Mouse (Mus musculus): Measurements from ENCODE around the gene Hyal3. TPM values are rescaled to one million over a fixed set of nuclear protein-coding genes. Genes with fewer than 3 reads are reported as not detected.

Gene Hyal3
- polyA plus RNA-seq, 1 experiment from 2014 or later: 0.89 TPM

DNA sequence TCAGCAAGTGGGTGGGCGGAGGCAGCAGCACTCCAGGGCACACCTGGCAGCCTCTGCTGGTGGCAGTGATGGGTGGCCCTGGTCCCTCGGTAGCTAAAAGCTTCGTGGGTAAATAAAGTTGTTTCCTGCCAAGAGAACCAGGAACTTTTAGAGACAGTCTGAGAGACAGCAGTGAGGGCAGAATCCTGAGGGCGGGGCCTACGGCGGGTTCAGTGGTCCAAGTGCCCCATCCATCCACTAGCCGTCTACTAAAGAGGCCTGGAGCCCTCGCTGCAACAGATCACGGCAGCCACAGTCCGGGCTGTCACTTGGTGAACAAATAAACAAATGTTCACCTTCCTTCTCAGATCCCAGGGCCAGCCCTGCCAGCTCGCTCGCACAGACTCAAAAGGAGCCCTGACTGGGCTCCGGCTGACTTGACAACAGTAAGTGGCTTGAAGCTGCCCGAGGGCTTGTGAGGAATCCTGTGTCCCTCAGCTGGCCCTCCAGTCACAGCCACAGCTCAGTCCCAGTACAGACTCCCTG is 49.3 kb downstream of the Hyal3 start:
- Histone ChIP-seq H3K36me3 (ENCODE audit: control insufficient read depth, insufficient read depth, low read length) (peaks cover 9% of the 10 kb centered on the region), H3K9me3 (ENCODE audit: control insufficient read depth, low read length) (no peaks in the 10 kb centered on the region), H3K27ac (replicated peaks; ENCODE audit: low read depth, low read length) (peak overlapping the region; percentile 99), H3K4me3 (replicated peaks; ENCODE audit: low read depth, low read length) (peak overlapping the region; percentile 17), H3K27me3 (ENCODE audit: control insufficient read depth, insufficient read depth, low read length) (no peaks in the 10 kb centered on the region), H3K4me2 (ENCODE audit: low read length) (peak overlapping the region; percentile 85), H3K9ac (replicated peaks; ENCODE audit: low read length) (peak overlapping the region; percentile 51), H3K4me1 (ENCODE audit: control insufficient read depth, insufficient read depth, low read length) (peaks cover 82% of the 10 kb centered on the region)
- 3% methylated on average over 14 of the region's 14 CpGs for WGBS
- ATAC-seq (ENCODE audit: low FRiP score, low TSS enrichment) (peak; percentile 24; the same call in 1 of the 2 replicates), DNase-seq (peak; percentile 70)

DNA sequence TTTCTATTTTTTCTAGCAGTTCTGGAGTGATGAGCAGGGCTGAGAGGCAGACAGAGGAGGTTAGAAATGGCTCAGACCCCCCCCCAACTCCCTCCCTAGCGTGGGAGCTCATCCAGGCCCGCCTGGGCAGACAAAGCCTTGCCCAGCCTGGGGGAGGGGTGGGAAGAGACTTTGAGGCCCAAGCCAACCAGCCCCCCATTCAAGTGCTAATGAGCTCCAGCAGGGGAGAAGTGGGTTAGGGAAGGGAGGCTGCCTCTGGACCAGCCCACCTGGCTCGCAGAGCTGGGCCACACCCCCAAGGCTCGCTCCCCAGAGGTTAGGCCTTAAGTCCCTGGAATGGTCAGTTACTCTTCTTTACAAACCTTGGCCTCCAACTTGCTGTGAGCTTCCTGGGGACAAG is 50.0 kb downstream of the Hyal3 start:
- Histone ChIP-seq H3K4me3 (replicated peaks; ENCODE audit: low read depth, low read length) (peak overlapping the region; percentile 17; the same call in 1 of the 2 replicates), H3K4me2 (ENCODE audit: low read length) (peak overlapping the region; percentile 85)
- WGBS: 0% methylated on average over 4 of the region's 4 CpGs

DNA sequence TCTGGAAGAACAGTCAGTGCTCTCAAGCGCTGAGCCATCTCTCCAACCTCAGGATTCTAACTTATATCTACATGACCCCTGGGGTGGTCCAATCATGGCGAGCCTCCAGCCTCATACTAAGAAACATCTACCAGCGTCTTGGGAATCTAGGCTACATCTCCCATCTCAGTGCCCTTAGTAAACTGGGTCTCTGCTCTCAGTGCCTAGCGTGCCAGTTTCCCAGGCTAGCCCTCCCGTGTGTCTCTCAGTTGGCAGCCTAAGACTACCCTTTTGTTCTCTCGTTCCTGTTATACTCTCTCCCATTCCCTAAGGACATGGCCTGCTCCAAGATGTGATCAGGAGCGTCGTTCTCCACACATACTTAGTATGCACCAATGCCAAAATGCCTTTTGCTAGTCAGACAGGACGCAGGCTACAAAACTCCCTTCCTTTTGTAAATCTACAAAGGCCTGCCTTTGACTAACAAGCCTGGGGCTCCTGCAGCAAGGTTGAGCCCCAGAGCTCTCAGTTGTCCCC is 50.8 kb downstream of the Hyal3 start:
- Histone ChIP-seq H3K36me3 (ENCODE audit: control insufficient read depth, insufficient read depth, low read length) (0 out of 2 replicates have a peak, but pooled peaks cover 3% of the 10 kb centered on the region), H3K9ac (replicated peaks; ENCODE audit: low read length) (peak overlapping the region; percentile 84), H3K27me3 (ENCODE audit: control insufficient read depth, insufficient read depth, low read length) (no peaks in the 10 kb centered on the region), H3K4me1 (ENCODE audit: control insufficient read depth, insufficient read depth, low read length) (peaks cover 77% of the 10 kb centered on the region), H3K4me2 (ENCODE audit: low read length) (peak overlapping the region; percentile 85), H3K4me3 (replicated peaks; ENCODE audit: low read depth, low read length) (peak overlapping the region; percentile 80; the same call in 1 of the 2 replicates), H3K27ac (replicated peaks; ENCODE audit: low read depth, low read length) (peak overlapping the region; percentile 99), H3K9me3 (ENCODE audit: control insufficient read depth, low read length) (no peaks in the 10 kb centered on the region)
- 17% methylated on average over 9 of the region's 9 CpGs for WGBS
- ATAC-seq (ENCODE audit: low FRiP score, low TSS enrichment): no peak
- no peak for DNase-seq

More for the DNA sequence above, 50.0 kb downstream of the Hyal3 start:
- Histone ChIP-seq H3K9me3 (ENCODE audit: control insufficient read depth, low read length) (no peaks in the 10 kb centered on the region), H3K27me3 (ENCODE audit: control insufficient read depth, insufficient read depth, low read length) (no peaks in the 10 kb centered on the region), H3K27ac (replicated peaks; ENCODE audit: low read depth, low read length) (peak overlapping the region; percentile 99), H3K9ac (replicated peaks; ENCODE audit: low read length) (peak overlapping the region; percentile 51), H3K36me3 (ENCODE audit: control insufficient read depth, insufficient read depth, low read length) (peaks cover 3% of the 10 kb centered on the region), H3K4me1 (ENCODE audit: control insufficient read depth, insufficient read depth, low read length) (peaks cover 76% of the 10 kb centered on the region)
- peak; percentile 87 for DNase-seq
- ATAC-seq (ENCODE audit: low FRiP score, low TSS enrichment): peak; percentile 37

DNA sequence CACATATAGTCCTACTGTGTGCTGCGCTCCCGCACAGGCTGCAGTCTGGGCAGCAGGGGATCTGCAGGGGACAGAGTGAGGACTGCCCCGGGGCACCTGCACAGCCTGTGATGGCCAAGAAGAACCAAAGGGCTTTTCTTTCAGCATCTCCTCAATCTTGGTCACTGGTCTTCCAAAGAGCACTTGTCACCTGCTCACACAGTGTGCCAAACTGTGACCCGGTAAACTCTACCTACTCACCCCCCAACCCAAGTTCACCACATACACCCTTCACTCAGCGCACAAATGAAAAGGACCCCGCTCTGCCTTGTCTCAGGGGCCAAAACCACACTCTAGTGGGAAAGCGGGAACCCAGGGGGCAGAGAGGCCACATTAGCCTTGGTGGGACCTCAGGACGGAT is 51.2 kb downstream of the Hyal3 start:
- Histone ChIP-seq H3K9me3 (ENCODE audit: control insufficient read depth, low read length) (no peaks in the 10 kb centered on the region), H3K4me2 (ENCODE audit: low read length) (peak overlapping the region; percentile 85), H3K27ac (replicated peaks; ENCODE audit: low read depth, low read length) (peak overlapping the region; percentile 99), H3K27me3 (ENCODE audit: control insufficient read depth, insufficient read depth, low read length) (no peaks in the 10 kb centered on the region), H3K36me3 (ENCODE audit: control insufficient read depth, insufficient read depth, low read length) (0 out of 2 replicates have a peak, but pooled peaks cover 3% of the 10 kb centered on the region), H3K4me1 (ENCODE audit: control insufficient read depth, insufficient read depth, low read length) (peaks cover 76% of the 10 kb centered on the region), H3K9ac (replicated peaks; ENCODE audit: low read length) (peak overlapping the region; percentile 84), H3K4me3 (replicated peaks; ENCODE audit: low read depth, low read length) (peak overlapping the region; percentile 80)
- ATAC-seq (ENCODE audit: low FRiP score, low TSS enrichment): no peak
- DNase-seq: no peak
- WGBS: 54% methylated on average over 8 of the region's 8 CpGs

DNA sequence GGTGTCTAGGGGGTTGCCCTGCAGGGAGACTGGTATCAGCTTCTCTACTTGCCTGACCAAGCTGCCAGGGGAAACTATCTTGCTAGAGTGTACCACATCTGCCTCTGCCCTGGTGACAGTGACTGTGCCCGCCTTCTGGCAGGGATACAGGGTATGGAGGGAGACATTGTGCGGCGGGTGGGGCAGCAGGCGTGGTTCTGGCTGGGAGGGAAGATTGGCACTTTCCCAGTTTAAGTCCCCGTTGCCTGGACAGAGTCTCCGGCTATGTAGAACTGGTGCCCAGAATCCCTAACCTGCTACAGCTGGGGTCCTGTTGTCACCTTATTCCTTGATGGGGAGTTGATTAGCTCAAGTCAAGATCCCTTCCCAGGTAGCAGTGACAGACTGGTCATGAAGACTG is 51.9 kb downstream of the Hyal3 start:
- ATAC-seq (ENCODE audit: low FRiP score, low TSS enrichment): no peak
- WGBS: 12% methylated on average over 6 of the region's 6 CpGs
- no peaks in the 10 kb centered on the region for H3K27me3 ChIP-seq (ENCODE audit: control insufficient read depth, insufficient read depth, low read length)
- peak overlapping the region; percentile 80 for H3K4me3 ChIP-seq (replicated peaks; ENCODE audit: low read depth, low read length)
- DNase-seq: peak; percentile 61
- H3K27ac ChIP-seq (replicated peaks; ENCODE audit: low read depth, low read length): peak overlapping the region; percentile 99
- H3K4me1 ChIP-seq (ENCODE audit: control insufficient read depth, insufficient read depth, low read length): peaks cover 76% of the 10 kb centered on the region
- H3K4me2 ChIP-seq (ENCODE audit: low read length): peak overlapping the region; percentile 85
- H3K36me3 ChIP-seq (ENCODE audit: control insufficient read depth, insufficient read depth, low read length): 0 out of 2 replicates have a peak, but pooled peaks cover 3% of the 10 kb centered on the region
- H3K9ac ChIP-seq (replicated peaks; ENCODE audit: low read length): peak overlapping the region; percentile 84
- H3K9me3 ChIP-seq (ENCODE audit: control insufficient read depth, low read length): no peaks in the 10 kb centered on the region

DNA sequence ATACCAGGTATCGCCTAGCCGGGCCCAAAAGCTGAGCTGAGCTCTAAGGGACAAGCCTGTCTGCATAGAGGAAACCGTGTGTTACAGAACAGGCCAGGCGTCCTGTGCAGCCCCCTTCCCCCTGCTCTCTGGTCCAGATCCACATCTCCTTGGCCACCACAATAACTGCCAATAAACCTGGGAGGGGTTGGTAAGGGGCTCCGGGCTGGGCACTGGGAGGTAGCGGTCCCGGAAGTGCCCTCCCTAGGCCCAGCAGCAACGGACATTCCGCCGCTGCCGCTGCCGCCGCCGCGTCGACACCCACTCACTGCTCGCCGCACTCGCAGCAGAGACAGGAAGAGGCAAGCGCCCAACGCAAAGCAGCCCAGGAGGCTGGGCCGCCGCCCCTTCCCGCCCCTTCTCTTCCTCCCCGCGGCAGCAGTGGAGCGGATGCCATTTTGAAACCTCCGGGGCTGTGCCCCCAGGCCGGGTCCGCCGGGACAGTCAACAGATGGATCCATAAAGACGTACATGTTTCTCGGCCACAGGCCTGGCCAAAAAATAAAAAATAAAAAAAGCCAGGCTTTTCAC is 52.6 kb downstream of the Hyal3 start:
- Histone ChIP-seq H3K9me3 (ENCODE audit: control insufficient read depth, low read length) (no peaks in the 10 kb centered on the region), H3K27me3 (ENCODE audit: control insufficient read depth, insufficient read depth, low read length) (no peaks in the 10 kb centered on the region), H3K4me3 (replicated peaks; ENCODE audit: low read depth, low read length) (peak overlapping the region; percentile 80), H3K9ac (replicated peaks; ENCODE audit: low read length) (peak overlapping the region; percentile 84), H3K27ac (replicated peaks; ENCODE audit: low read depth, low read length) (peak overlapping the region; percentile 99), H3K36me3 (ENCODE audit: control insufficient read depth, insufficient read depth, low read length) (0 out of 2 replicates have a peak, but pooled peaks cover 3% of the 10 kb centered on the region), H3K4me2 (ENCODE audit: low read length) (peak overlapping the region; percentile 85), H3K4me1 (ENCODE audit: control insufficient read depth, insufficient read depth, low read length) (peaks cover 72% of the 10 kb centered on the region)
- peak; percentile 81 for DNase-seq
- WGBS: 1% methylated on average over 33 of the region's 33 CpGs
- no peak for ATAC-seq (ENCODE audit: low FRiP score, low TSS enrichment)

DNA sequence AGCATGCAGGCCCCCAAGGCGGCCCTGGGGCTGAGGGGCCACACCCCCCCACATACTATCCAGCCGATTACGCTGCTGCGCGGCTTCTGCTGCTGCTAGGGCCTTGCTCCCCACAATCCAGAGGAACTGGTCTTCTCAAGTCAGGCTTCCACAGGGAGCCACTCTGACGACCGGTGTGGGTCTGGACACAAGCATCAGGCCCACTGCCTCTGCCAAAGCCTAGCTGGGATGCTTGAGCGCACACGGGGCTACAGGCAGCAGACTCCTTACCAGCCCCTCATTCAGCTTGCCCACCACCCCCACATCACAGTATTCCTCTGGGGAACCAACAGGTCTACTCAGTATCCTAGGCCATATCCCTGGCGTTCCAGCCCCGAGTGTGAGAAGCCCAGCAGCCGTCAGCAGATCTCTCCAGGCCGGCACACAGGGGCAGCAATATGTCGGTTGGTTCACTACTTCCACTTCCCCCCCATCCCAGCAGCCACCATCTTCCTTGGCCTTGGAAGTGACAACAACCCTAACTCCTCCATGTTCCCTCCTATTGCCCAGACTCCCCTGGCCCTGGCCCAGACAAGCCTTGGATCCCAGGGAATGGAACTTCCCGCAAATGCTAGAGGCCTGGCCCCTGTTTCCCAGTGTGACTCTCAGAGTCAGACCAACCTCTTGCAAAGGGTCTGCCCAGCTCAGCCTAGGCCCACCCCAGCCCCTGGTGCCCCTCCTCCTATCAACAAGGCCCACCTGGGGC is 53.2 kb downstream of the Hyal3 start:
- ATAC-seq (ENCODE audit: low FRiP score, low TSS enrichment) (no peak), DNase-seq (peak; percentile 54)
- H3K27me3 ChIP-seq (ENCODE audit: control insufficient read depth, insufficient read depth, low read length): no peaks in the 10 kb centered on the region
- H3K4me1 ChIP-seq (ENCODE audit: control insufficient read depth, insufficient read depth, low read length): peaks cover 66% of the 10 kb centered on the region
- peak overlapping the region; percentile 99 for H3K27ac ChIP-seq (replicated peaks; ENCODE audit: low read depth, low read length)
- H3K36me3 ChIP-seq (ENCODE audit: control insufficient read depth, insufficient read depth, low read length): 0 out of 2 replicates have a peak, but pooled peaks cover 3% of the 10 kb centered on the region
- peak overlapping the region; percentile 80 for H3K4me3 ChIP-seq (replicated peaks; ENCODE audit: low read depth, low read length)
- peak overlapping the region; percentile 85 for H3K4me2 ChIP-seq (ENCODE audit: low read length)
- no peaks in the 10 kb centered on the region for H3K9me3 ChIP-seq (ENCODE audit: control insufficient read depth, low read length)
- H3K9ac ChIP-seq (replicated peaks; ENCODE audit: low read length): peak overlapping the region; percentile 84
- WGBS: 0% methylated on average over 15 of the region's 15 CpGs

DNA sequence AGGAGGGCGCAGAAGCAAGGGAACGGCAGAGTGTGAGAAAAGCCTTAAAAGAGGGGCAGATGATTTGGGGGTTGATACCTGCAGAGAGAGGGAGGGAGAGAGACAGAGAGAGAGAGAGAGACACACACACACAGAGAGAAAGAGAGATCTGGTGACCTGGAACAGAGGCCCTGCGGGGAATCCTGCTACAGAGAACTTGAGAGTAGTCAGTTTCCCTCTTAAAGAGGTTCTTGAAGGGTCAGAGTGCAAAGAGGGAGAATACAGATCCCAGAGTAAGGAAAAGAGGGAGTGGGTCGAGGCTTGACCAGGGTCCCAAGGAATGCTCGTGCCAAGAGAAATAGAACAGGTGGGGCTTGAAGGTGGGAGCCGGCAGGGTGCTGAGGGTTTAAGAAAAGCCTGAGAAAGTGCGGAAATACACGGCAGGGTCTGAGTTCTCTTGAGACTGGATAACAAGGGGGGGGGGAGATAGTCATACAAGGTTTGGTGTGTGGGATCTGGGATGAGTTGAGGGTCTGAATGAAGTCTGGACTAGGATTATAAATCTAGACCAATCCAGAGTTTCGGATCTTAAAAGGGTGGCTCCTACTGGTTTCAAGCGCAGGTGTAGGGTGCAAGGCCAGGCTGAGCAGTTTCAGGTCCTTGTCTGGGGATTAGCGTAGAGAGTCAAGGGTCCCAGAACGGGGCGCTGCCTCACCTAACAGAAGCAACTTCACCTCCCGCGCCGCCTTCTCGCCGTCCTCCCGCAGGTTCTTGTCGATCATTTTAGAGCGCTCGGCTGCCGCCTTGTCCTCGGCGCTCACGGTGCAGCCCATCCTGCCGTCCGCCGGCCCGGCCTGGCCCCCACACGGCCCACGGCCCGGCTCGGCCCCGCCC is 54.0 kb downstream of the Hyal3 start:
- no peak for ATAC-seq (ENCODE audit: low FRiP score, low TSS enrichment)
- Histone ChIP-seq H3K4me2 (ENCODE audit: low read length) (peak overlapping the region; percentile 85), H3K36me3 (ENCODE audit: control insufficient read depth, insufficient read depth, low read length) (no peaks in the 10 kb centered on the region), H3K27me3 (ENCODE audit: control insufficient read depth, insufficient read depth, low read length) (no peaks in the 10 kb centered on the region), H3K4me3 (replicated peaks; ENCODE audit: low read depth, low read length) (peak overlapping the region; percentile 80), H3K27ac (replicated peaks; ENCODE audit: low read depth, low read length) (peak overlapping the region; percentile 99), H3K4me1 (ENCODE audit: control insufficient read depth, insufficient read depth, low read length) (peaks cover 57% of the 10 kb centered on the region), H3K9me3 (ENCODE audit: control insufficient read depth, low read length) (no peaks in the 10 kb centered on the region), H3K9ac (replicated peaks; ENCODE audit: low read length) (peak overlapping the region; percentile 84)
- WGBS: under 1% methylated on average over 35 of the region's 35 CpGs
- DNase-seq: no peak
